Mouse (Mus musculus): ENCODE data around the gene Coq9. TPM values are rescaled to one million over a fixed set of nuclear protein-coding genes. Genes with fewer than 3 reads are reported as not detected.

Coq9 gene
- polyA plus RNA-seq, 1 experiment = 238 TPM

DNA sequence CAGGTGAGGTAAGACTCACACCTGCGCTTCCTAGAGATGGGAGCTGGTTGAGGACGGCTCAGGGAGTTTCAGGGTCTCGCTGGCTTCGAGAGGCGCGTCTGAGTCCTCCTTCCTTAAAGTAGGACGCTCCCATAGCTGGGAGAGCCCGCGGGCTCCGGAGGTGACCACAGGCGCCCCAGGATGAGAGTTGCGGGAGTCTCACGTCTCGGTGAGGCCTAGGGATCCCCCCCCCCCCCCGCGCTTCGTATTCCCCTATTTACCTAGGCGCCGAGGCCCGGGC, 37.7 kb downstream of the Coq9 start:
- Histone ChIP-seq H3K27ac (ENCODE audit: insufficient read depth, low read depth, low read length) (peak overlapping the region; percentile 79), H3K36me3 (ENCODE audit: control insufficient read depth, insufficient read depth, low read length) (0 out of 2 replicates have a peak, but pooled peaks cover 3% of the 10 kb centered on the region), H3K27me3 (ENCODE audit: control insufficient read depth, insufficient read depth, low read length) (no peaks in the 10 kb centered on the region), H3K4me1 (ENCODE audit: control insufficient read depth, insufficient read depth, insufficient read length, low read length) (peaks cover 21% of the 10 kb centered on the region), H3K4me3 (ENCODE audit: low read depth, low read length) (peak overlapping the region; percentile 86)
- WGBS = under 1% methylated on average over 20 of the region's 20 CpGs
- no peak for TF ChIP-seq CTCF (IDR thresholded peaks at IDR 0.05; ENCODE audit: extremely low read depth, insufficient read length, insufficient replicate concordance, low read depth, low read length)
- no peak for TF ChIP-seq POLR2A (IDR thresholded peaks at IDR 0.05; ENCODE audit: low read depth, low read length)

DNA sequence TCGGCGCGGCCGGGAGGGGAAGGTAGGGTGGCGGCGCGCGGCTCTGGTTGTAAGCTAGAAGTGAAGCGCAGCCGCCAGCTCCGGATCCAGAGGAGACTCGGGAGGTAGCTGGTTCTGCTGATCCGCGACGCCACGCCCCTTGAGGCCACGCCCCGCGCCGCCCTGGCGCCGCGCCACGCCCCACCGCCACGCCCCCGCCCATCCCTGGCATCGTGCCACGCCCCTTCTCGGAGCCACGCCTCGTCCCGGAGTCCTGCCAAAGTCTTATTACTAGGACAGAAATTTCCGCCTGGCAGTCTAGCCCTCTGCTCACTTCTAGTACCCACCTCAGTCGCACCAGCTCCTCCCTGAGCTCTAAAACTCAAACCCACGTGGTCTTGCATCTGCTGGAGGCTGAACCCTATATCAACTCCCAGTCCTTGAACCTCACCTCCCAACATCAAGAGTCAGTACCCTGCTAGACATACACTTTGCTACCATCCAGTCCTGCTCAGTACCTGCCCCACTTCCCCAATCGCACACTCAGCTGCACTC, 38.1 kb downstream of the Coq9 start, which contains the start of gene Dok4:
Dok4 (minus strand) TSS at position 134 of the 534 bp plus-strand sequence.
- TF ChIP-seq POLR2A (IDR thresholded peaks at IDR 0.05; ENCODE audit: low read depth, low read length) = peak; percentile 75; the same call in 1 of the 2 replicates
- TF ChIP-seq CTCF (IDR thresholded peaks at IDR 0.05; ENCODE audit: extremely low read depth, insufficient read length, insufficient replicate concordance, low read depth, low read length) = no peak
- H3K4me1 ChIP-seq (ENCODE audit: control insufficient read depth, insufficient read depth, insufficient read length, low read length) = peaks cover 21% of the 10 kb centered on the region
- peak within 1 kb of the TSS; percentile 86 for H3K4me3 ChIP-seq (ENCODE audit: low read depth, low read length)
- no peaks in the 10 kb centered on the region for H3K27me3 ChIP-seq (ENCODE audit: control insufficient read depth, insufficient read depth, low read length)
- peak within 1 kb of the TSS; percentile 79 for H3K27ac ChIP-seq (ENCODE audit: insufficient read depth, low read depth, low read length)
- H3K36me3 ChIP-seq (ENCODE audit: control insufficient read depth, insufficient read depth, low read length) = 0 out of 2 replicates have a peak, but pooled peaks cover 3% of the 10 kb centered on the region
- WGBS = under 1% methylated on average over 31 of the region's 37 CpGs

DNA sequence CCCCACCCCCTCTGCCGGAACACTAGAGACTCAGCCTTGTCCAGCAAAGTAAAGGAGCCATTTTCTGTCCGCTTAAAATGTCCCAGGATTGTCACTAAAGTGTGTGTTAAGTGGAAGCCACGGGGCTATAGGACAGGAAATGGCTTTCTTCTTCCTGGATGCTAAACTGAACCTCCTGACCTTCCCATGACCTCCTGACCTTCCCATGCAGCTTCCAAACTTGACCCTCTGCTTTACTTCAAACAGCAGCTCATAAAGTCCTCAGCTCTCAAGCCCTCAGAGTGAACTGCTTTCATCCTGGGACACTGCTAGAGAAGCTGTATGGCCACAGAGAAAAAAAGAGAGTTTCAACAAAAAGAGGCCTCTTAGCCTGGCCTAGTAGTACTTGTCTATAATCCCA, 38.7 kb downstream of the Coq9 start:
- WGBS = 55% methylated on average over 3 of the region's 3 CpGs
- no peak overlapping the region for H3K4me3 ChIP-seq (ENCODE audit: low read depth, low read length)
- TF ChIP-seq POLR2A (IDR thresholded peaks at IDR 0.05; ENCODE audit: low read depth, low read length) (no peak), CTCF (IDR thresholded peaks at IDR 0.05; ENCODE audit: extremely low read depth, insufficient read length, insufficient replicate concordance, low read depth, low read length) (no peak)

DNA sequence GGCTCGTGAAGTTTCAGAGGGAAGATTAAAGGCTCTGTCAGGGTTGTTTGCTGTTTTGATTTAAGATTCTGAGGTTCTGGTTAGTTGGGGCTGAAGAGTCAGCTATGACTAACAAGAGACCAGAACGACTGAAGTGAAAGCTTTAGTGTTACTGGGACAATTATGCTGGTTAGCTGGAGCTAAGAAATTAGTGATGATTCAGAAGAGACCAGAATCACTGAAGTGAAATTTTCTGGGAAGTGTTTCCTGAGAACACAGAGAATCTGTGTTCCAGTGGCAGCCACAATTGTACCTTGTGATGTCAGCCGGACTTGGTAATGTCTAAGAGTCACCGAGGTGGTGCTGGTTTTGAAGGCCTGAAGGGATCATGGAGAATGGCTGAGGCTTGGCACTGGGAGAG, 42.6 kb downstream of the Coq9 start:
- no peaks in the 10 kb centered on the region for H3K36me3 ChIP-seq (ENCODE audit: control insufficient read depth, insufficient read depth, low read length)
- no peak overlapping the region for H3K27ac ChIP-seq (ENCODE audit: insufficient read depth, low read depth, low read length)
- 78% methylated on average over 4 of the region's 4 CpGs for WGBS
- no peak overlapping the region for H3K4me3 ChIP-seq (ENCODE audit: low read depth, low read length)
- no peak for TF ChIP-seq POLR2A (IDR thresholded peaks at IDR 0.05; ENCODE audit: low read depth, low read length)
- no peak for TF ChIP-seq CTCF (IDR thresholded peaks at IDR 0.05; ENCODE audit: extremely low read depth, insufficient read length, insufficient replicate concordance, low read depth, low read length)
- peaks cover 6% of the 10 kb centered on the region; the same call in 1 of the 2 replicates for H3K4me1 ChIP-seq (ENCODE audit: control insufficient read depth, insufficient read depth, insufficient read length, low read length)
- no peaks in the 10 kb centered on the region for H3K27me3 ChIP-seq (ENCODE audit: control insufficient read depth, insufficient read depth, low read length)

More for the DNA sequence above, 38.7 kb downstream of the Coq9 start:
- 0 out of 2 replicates have a peak, but pooled peaks cover 3% of the 10 kb centered on the region for H3K36me3 ChIP-seq (ENCODE audit: control insufficient read depth, insufficient read depth, low read length)
- 0 out of 2 replicates have a peak overlapping the region, but pooled peaks have one; percentile 73 for H3K27ac ChIP-seq (ENCODE audit: insufficient read depth, low read depth, low read length)
- H3K4me1 ChIP-seq (ENCODE audit: control insufficient read depth, insufficient read depth, insufficient read length, low read length) = peaks cover 21% of the 10 kb centered on the region
- no peaks in the 10 kb centered on the region for H3K27me3 ChIP-seq (ENCODE audit: control insufficient read depth, insufficient read depth, low read length)

DNA sequence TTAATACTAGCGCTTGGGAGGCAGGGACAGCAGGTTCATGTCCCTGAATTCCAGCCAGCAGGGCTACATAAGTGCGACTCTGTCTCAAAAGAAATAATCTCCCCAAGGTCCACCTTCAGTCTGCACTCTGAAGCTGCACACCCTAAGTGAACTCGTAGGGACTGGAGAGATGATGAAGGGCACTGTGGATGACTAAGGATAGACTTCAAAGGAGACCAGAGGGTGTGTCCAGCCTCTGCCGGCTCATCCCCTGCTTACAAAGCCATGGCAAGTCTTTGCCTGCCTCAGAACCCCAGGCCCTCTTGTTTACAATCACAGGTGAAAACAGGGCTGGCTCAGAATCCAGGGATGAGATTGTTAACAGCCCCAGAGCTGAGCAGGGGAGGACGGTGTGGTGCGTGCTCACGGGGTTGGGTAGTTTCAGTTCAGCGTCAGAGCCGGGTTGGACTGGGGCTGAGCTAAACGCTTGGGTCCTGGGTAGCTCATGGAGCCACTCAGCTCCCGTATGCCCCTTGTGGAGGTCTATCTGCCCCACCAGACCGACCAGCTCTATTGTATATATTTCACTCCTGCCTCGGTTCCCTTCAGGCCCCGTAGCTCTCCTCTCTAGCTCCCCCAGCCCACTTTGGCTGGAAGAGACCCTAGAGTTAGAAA, 50.4 kb downstream of the Coq9 start:
- WGBS = 27% methylated on average over 14 of the region's 14 CpGs
- Histone ChIP-seq H3K4me3 (ENCODE audit: low read depth, low read length) (no peak overlapping the region), H3K4me1 (ENCODE audit: control insufficient read depth, insufficient read depth, insufficient read length, low read length) (no peaks in the 10 kb centered on the region), H3K27ac (ENCODE audit: insufficient read depth, low read depth, low read length) (no peak overlapping the region), H3K36me3 (ENCODE audit: control insufficient read depth, insufficient read depth, low read length) (no peaks in the 10 kb centered on the region), H3K27me3 (ENCODE audit: control insufficient read depth, insufficient read depth, low read length) (no peaks in the 10 kb centered on the region)
- no peak for TF ChIP-seq POLR2A (IDR thresholded peaks at IDR 0.05; ENCODE audit: low read depth, low read length)
- no peak for TF ChIP-seq CTCF (IDR thresholded peaks at IDR 0.05; ENCODE audit: extremely low read depth, insufficient read length, insufficient replicate concordance, low read depth, low read length)

DNA sequence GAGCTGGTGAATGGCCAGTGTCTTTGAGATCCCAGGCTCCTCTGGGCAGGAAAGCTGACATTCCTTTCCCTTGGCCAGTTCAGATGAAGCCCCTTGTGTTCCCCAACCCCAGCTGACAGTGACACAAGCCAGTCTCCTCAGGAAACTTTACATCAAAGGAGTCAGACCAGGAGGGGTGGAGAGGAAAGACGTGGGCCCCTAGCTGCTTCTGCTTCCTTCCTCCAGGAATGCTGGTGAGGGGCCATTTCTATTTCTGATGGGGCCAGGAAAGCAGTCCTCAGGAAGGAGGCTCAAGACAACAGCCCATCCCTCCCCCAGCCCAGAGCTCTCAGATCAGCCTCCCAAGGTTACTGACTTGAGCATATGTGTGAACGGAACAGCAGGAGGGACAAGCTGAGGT, 54.8 kb downstream of the Coq9 start:
- Histone ChIP-seq H3K4me3 (ENCODE audit: low read depth, low read length) (no peak overlapping the region), H3K27ac (ENCODE audit: insufficient read depth, low read depth, low read length) (no peak overlapping the region), H3K27me3 (ENCODE audit: control insufficient read depth, insufficient read depth, low read length) (no peaks in the 10 kb centered on the region), H3K4me1 (ENCODE audit: control insufficient read depth, insufficient read depth, insufficient read length, low read length) (no peaks in the 10 kb centered on the region; the same call in 1 of the 2 replicates), H3K36me3 (ENCODE audit: control insufficient read depth, insufficient read depth, low read length) (no peaks in the 10 kb centered on the region)
- 76% methylated on average over 2 of the region's 2 CpGs for whole genome bisulfite sequencing
- TF ChIP-seq POLR2A (IDR thresholded peaks at IDR 0.05; ENCODE audit: low read depth, low read length) (no peak), CTCF (IDR thresholded peaks at IDR 0.05; ENCODE audit: extremely low read depth, insufficient read length, insufficient replicate concordance, low read depth, low read length) (no peak)

DNA sequence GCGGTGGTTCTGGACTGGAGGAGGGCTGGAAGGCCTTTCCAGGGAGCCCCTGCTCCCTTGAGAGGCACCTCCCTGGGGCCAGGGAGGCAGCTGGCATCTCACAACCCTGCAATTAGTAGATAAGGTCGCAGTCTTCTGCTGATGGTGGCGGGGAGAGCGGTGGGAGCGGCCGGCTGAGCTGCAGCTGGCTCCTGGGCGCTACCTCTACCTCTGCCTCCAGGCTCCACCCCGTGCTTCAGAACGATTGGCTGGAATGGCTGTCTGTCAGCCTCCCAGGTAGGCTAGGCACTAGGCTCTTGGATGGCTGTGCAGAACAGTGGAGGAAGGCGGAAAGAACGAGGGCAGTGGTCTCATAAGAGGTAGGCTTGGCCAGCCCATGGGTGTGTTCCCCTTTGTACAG, 61.1 kb downstream of the Coq9 start:
- Histone ChIP-seq H3K36me3 (ENCODE audit: control insufficient read depth, insufficient read depth, low read length) (no peaks in the 10 kb centered on the region; the same call in 1 of the 2 replicates), H3K4me3 (ENCODE audit: low read depth, low read length) (peak overlapping the region; percentile 50), H3K27me3 (ENCODE audit: control insufficient read depth, insufficient read depth, low read length) (no peaks in the 10 kb centered on the region), H3K4me1 (ENCODE audit: control insufficient read depth, insufficient read depth, insufficient read length, low read length) (peaks cover 24% of the 10 kb centered on the region), H3K27ac (ENCODE audit: insufficient read depth, low read depth, low read length) (no peak overlapping the region)
- TF ChIP-seq POLR2A (IDR thresholded peaks at IDR 0.05; ENCODE audit: low read depth, low read length) = no peak
- TF ChIP-seq CTCF (IDR thresholded peaks at IDR 0.05; ENCODE audit: extremely low read depth, insufficient read length, insufficient replicate concordance, low read depth, low read length) = no peak
- 21% methylated on average over 11 of the region's 11 CpGs for WGBS

Measured in small intestine, adult 2 months (tissue).